Mouse (Mus musculus) splenic B cell, adult 2 months (primary cell): ENCODE data around the gene Sumo2.
"Not testable (repeated sequence)": the region's sequence is repeated elsewhere in the genome, so short reads cannot be mapped to it uniquely, and the experiment has no call there.

Experiments used
- DNase-seq: peaks from one replicate; pipeline ENCODE4 v3.0.0-alpha.2; 2011; ENCODE audit warnings: low read depth, low spot score
- H3K27me3 ChIP-seq: 2 replicates; pipeline ENCODE4 v1.6.1; 2012; ENCODE audit warnings: mild to moderate bottlenecking, low read length, moderate library complexity, mixed read lengths; ENCODE audit not compliant: control insufficient read depth, poor library complexity, insufficient read depth, severe bottlenecking
- H3K36me3 ChIP-seq: 2 replicates; pipeline ENCODE4 v1.6.1; 2012; ENCODE audit warnings: mild to moderate bottlenecking, low read length, moderate library complexity, mixed read lengths; ENCODE audit not compliant: control insufficient read depth, poor library complexity, insufficient read depth, severe bottlenecking

The Sumo2 gene

DNA sequence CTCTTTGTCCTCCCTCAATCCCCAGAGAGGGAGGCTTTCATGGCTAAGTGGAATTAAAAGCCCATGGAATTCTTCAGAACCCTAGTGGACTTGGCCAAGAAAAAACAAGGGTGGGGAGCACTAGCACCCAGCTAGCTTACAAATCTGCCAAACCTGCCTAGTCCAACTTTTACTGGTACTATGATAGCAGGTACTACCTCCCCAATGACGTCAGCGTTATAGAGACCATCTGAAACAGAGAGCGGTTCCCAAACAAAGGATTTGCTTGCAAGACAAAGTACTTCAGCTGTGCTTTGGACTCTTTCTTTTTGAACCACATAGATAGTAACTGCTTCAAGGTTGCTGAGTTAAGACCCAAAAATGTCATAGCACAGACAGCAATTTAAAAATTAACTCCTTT, 24.1 kb downstream of the Sumo2 start:
- no peaks in the 10 kb centered on the region for H3K27me3 ChIP-seq
- no peak for DNase-seq

DNA sequence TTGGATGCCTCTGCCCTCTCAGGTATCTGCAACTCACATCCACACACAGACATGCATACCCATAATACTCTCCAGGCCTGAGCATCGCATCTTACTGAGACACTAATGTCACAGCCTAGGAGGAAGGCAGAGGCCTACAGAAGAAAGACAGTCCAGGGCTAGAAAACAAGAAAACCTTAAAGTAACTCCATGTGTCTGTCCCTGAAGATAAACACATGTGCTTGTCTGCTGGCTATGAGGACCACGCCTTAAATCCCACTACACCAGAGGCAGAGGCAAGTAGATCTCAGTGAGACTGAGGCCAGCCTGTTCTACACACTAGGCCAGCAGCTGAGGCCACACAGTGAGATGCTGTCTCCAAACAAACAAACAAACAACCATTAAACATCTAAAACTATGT, 25.0 kb downstream of the Sumo2 start:
- Histone ChIP-seq H3K36me3 (no peaks in the 10 kb centered on the region), H3K27me3 (no peaks in the 10 kb centered on the region)
- no peak for DNase-seq

More for the DNA sequence above, 24.1 kb downstream of the Sumo2 start:
- H3K36me3 ChIP-seq = no peaks in the 10 kb centered on the region

DNA sequence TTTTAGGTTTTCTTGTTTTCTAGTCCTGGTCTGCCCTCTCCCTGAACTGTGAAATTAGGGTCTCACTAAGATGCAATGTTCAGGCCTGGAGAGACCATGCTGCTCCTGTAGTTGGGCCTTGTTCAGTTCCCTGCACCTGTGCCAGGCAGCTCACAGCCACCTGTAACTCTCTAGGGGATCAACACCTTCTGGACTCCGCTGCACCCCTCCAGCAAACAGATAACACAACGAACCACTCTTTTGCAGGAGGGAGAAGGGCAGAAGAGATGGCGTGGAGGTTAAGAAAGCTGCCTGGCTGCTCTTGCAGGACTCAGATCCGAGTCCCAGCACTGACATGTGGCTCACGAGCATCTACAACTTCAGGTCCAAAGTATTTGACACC, 25.6 kb downstream of the Sumo2 start:
- DNase-seq = no peak
- Histone ChIP-seq H3K27me3 (no peaks in the 10 kb centered on the region), H3K36me3 (no peaks in the 10 kb centered on the region)

GRCm38 (mm10) chr11:115509773-115510506, 26.1 kb downstream of the Sumo2 start:
- no peaks in the 10 kb centered on the region for H3K27me3 ChIP-seq
- H3K36me3 ChIP-seq = no peaks in the 10 kb centered on the region
- no peak for DNase-seq

- H3K36me3 ChIP-seq = no peaks in the 10 kb centered on the region
- no peaks in the 10 kb centered on the region for H3K27me3 ChIP-seq
- DNase-seq = peak; percentile 26
Observed at GRCm38 (mm10) chr11:115508061-115508460, 28.0 kb downstream of the Sumo2 start.

DNA sequence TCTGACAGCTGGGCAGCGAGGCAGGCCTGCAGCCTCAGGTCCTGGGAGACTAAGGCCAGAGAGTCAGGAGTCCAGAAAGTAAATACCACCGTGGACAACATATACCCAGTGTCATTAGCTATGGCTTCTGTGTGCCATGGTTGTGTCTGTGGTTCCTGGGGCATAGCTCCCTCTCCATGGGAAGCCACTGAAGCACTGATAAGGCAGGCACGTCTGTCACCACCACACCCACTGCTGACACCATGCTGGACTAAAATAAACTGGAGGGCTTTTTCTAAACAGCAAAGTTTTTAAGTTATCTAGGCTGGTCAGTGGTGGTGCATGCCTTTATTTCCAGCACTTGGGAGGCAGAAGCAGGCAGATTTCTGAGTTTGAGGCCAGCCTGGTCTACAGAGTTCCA, 29.5 kb downstream of the Sumo2 start:
- no peak for DNase-seq
- peaks cover 4% of the 10 kb centered on the region for H3K36me3 ChIP-seq
- no peaks in the 10 kb centered on the region for H3K27me3 ChIP-seq

DNA sequence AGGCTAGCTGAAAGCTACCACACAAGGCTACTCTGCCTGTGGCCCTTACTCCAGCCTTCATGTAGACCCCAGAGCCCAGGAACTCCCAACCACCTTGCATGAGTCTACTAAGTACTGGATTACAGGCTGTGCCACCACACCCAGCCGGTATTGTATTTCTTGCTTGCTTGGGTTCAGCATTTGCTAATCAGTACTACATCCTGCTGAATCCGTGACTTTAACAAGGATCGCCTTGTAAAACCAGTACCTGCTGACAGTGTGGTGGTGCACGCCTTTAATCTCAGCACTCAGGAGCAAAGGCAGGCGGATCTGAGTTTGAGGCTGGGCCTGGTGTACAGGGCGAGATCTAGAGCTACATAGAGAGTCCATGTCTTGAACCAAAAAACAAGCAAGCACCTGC, 33.4 kb downstream of the Sumo2 start:
- no peaks in the 10 kb centered on the region for H3K27me3 ChIP-seq
- no peak for DNase-seq
- peaks cover 15% of the 10 kb centered on the region for H3K36me3 ChIP-seq

- DNase-seq, H3K27me3 ChIP-seq: not testable (repeated sequence)
- peaks cover 13% of the 10 kb centered on the region for H3K36me3 ChIP-seq
Observed at GRCm38 (mm10) chr11:115496559-115496958, 39.5 kb downstream of the Sumo2 start.

GRCm38 (mm10) chr11:115492387-115492786, 43.7 kb downstream of the Sumo2 start:
- H3K27me3 ChIP-seq = no peaks in the 10 kb centered on the region
- peaks cover 2% of the 10 kb centered on the region for H3K36me3 ChIP-seq
- DNase-seq = no peak

DNA sequence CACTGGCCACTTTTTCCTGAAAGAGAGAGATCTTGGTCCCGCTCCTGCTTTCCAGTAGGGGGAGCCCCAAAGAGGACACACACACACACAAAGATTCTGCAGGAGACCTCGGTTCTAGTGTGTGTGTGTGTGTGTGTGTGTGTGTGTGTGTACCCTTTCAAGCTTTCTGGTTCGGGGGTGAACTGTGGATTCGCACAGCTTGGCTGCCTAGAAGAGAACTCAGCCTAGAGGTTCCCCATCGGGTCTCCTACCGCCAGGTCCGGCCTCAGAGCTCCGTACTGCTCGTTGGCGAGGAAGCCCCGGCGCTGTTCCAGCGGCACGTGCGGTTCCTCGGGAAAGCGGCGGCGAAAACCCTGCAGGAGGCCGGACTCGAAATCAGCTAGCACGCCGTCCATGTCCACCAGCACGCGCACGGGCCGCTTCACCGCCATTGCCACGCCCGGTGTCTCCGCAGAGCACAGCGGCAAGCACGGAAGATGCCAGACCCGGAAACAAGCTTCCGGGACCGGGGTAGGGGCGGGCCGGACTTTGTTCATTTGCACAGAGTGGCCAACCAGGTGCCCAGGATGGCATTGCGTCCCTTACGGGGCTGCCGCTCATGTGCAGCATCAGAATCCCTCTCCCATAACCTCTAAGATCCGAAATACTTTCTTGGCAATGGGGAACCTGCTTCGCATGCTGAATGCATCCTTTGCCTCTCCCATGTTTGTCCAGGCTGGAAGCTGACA, 44.6 kb downstream of the Sumo2 start, which contains the start of gene Nt5c:
Gene Nt5c, minus strand, starts transcription at position 507 of the 728 bp plus-strand sequence.
- peaks cover 2% of the 10 kb centered on the region; the same call in 1 of the 2 replicates for H3K36me3 ChIP-seq
- DNase-seq = peak; percentile 87
- no peaks in the 10 kb centered on the region for H3K27me3 ChIP-seq

GRCm38 (mm10) chr11:115490441-115491355, 45.4 kb downstream of the Sumo2 start:
- DNase-seq = no peak
- Histone ChIP-seq H3K27me3 (no peaks in the 10 kb centered on the region), H3K36me3 (peaks cover 2% of the 10 kb centered on the region; the same call in 1 of the 2 replicates)

- no peak for DNase-seq
Observed at GRCm38 (mm10) chr11:115488551-115489104, 47.4 kb downstream of the Sumo2 start.

GRCm38 (mm10) chr11:115485155-115485554, 50.9 kb downstream of the Sumo2 start:
- Histone ChIP-seq H3K27me3 (no peaks in the 10 kb centered on the region), H3K36me3 (peaks cover 2% of the 10 kb centered on the region; the same call in 1 of the 2 replicates)
- no peak for DNase-seq

More at GRCm38 (mm10) chr11:115488551-115489104, 47.4 kb downstream of the Sumo2 start:
- peaks cover 2% of the 10 kb centered on the region; the same call in 1 of the 2 replicates for H3K36me3 ChIP-seq
- H3K27me3 ChIP-seq = no peaks in the 10 kb centered on the region

GRCm38 (mm10) chr11:115483726-115484125, 52.4 kb downstream of the Sumo2 start:
- Histone ChIP-seq H3K27me3 (no peaks in the 10 kb centered on the region), H3K36me3 (no peaks in the 10 kb centered on the region)
- peak; percentile 86 for DNase-seq
